Mouse (Mus musculus): ENCODE measurements around the gene Hnrnpul2.

GRCm38 (mm10) chr19:8798947-8799315 lies 20.9 kb upstream of the Hnrnpul2 start:
- TF ChIP-seq CTCF (IDR thresholded peaks at IDR 0.05; ENCODE audit: insufficient read depth, low read length) (no peak), POLR2A (IDR thresholded peaks at IDR 0.05; ENCODE audit: borderline replicate concordance, extremely low read depth, low read depth, low read length) (no peak)
